Mouse (Mus musculus): Measurements from ENCODE around the gene Vmn1r170. TPM values are rescaled to one million over a fixed set of nuclear protein-coding genes. Genes with fewer than 3 reads are reported as not detected.
"Not testable (repeated sequence)": the region's sequence is repeated elsewhere in the genome, so short reads cannot be mapped to it uniquely, and the experiment has no call there.

Vmn1r170 gene
- not detected for total RNA-seq (2021)
- long read RNA-seq, experiment 1, result 0 reads
- long read RNA-seq, experiment 2, result 0 reads

DNA sequence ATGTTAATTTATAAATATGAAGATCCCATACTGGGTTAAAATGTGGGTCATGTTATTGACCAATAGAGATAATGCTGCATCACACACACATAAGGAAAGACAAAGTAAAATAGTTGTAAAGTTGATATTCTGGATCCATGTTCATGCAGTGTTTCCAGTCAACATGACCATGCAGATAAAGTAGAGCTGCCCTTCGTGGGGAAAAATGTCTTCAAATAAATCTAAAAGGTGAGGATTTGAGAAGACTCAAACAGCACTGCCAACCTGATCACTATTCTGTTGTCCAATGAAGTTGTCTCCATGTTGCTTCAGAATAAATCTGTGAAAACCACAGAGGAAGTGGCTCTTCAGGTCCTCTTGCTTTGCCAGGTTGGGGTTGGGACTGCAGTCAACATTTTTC lies at the start of gene Vmn1r170:
Gene Vmn1r170, plus strand, starts transcription at position 301 of the 400 bp plus-strand sequence.
- H3K4me3 ChIP-seq; DNase-seq (ENCODE audit: low spot score in 2 of 2); H3K27ac ChIP-seq: not testable (repeated sequence)

GRCm38 (mm10) chr7:23575226-23575625 lies 30.7 kb upstream of the Vmn1r170 start, which contains the start of gene Vmn1r169:
Gene Vmn1r169 (plus strand): TSS chr7:23575526.
- DNase-seq (ENCODE audit: low spot score in 2 of 2); H3K4me3 ChIP-seq; H3K27ac ChIP-seq: not testable (repeated sequence)

GRCm38 (mm10) chr7:23630422-23630821 lies 24.4 kb downstream of the Vmn1r170 start, which contains the start of gene Vmn1r171:
Gene Vmn1r171 (plus strand): TSS chr7:23630722.
- TF ChIP-seq CTCF (conservative IDR thresholded peaks at IDR 0.05), result no peak
- Histone ChIP-seq H3K4me3 (no peak within 1 kb of the TSS), H3K27ac (no peak within 1 kb of the TSS)
- DNase-seq (ENCODE audit: low spot score in 2 of 2), result no peak

Other genes starting within 250 kb of the Vmn1r170 start
- gene Nlrp5, start 220.3 kb upstream of the Vmn1r170 start, total RNA-seq (2021), result not detected
- gene Vmn1r167, start 99.0 kb upstream of the Vmn1r170 start, total RNA-seq (2021), result not detected
- gene Vmn1r168, start 66.4 kb upstream of the Vmn1r170 start, total RNA-seq (2021), result not detected
- not detected for gene Vmn1r169, start 30.6 kb upstream of the Vmn1r170 start, total RNA-seq (2021)
- not detected for gene Vmn1r171, start 24.5 kb downstream of the Vmn1r170 start, total RNA-seq (2021)
- gene Vmn1r172, start 52.1 kb downstream of the Vmn1r170 start, total RNA-seq (2021), result not detected
- not detected for gene Vmn1r173, start 94.5 kb downstream of the Vmn1r170 start, total RNA-seq (2021)
- gene Vmn1r174, start 146.1 kb downstream of the Vmn1r170 start, total RNA-seq (2021), result not detected
- not detected for gene Vmn1r175, start 204.5 kb downstream of the Vmn1r170 start, total RNA-seq (2021)
- gene Vmn1r176, start 231.2 kb downstream of the Vmn1r170 start, total RNA-seq (2021), result not detected